Mouse (Mus musculus): Measurements from ENCODE around the gene Tet3. TPM values are rescaled to one million over a fixed set of nuclear protein-coding genes. Genes with fewer than 3 reads are reported as not detected.

Gene Tet3
- polyA plus RNA-seq, 1 experiment from 2014 or later = 57.9 TPM

GRCm38 (mm10) chr6:83411635-83412361 lies 47.1 kb downstream of the Tet3 start:
- no peak for ATAC-seq (ENCODE audit: low FRiP score)
- H3K4me1 ChIP-seq = peaks cover 78% of the 10 kb centered on the region

DNA sequence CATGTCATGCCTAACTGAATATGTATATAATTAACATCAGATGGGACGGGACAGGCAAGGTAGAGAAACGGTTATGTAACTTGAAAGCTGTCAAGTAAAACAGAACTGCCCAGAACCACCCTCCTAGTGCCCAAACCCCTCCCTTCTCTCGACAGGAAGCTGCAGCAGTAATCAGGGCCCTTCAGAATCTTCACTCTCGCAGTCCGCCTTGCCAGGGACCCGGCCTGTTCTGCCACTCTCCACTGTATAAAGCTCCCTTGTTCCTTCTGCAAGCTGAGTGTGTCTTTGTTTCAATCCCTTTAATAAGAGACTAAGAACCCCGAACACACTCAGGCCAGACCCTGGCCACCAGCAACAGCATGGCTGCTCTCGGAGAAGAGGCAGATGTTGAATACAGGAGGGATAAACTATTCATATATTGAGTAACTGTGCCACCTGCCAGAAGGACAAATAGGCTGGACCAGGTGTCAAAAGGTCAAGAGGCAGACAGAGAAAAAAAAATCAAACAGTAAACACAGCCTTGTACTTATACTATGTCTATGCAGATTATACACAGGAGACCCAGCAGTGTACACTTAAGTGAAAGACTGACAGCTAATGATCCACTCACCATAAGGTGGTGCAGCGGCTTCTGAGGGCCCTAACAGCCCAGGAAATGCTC lies 48.7 kb downstream of the Tet3 start:
- H3K27ac ChIP-seq (replicated peaks) = peak overlapping the region; percentile 60

More at GRCm38 (mm10) chr6:83411635-83412361, 47.1 kb downstream of the Tet3 start:
- H3K4me2 ChIP-seq = no peak overlapping the region
- H3K9ac ChIP-seq (replicated peaks) = no peak overlapping the region
- no peak overlapping the region for H3K4me3 ChIP-seq (replicated peaks)
- H3K9me3 ChIP-seq (replicated peaks) = no peaks in the 10 kb centered on the region
- H3K27me3 ChIP-seq (replicated peaks) = no peaks in the 10 kb centered on the region
- 85% methylated on average over 9 of the region's 9 CpGs for WGBS
- H3K27ac ChIP-seq (replicated peaks) = peak overlapping the region; percentile 57
- no peaks in the 10 kb centered on the region for H3K36me3 ChIP-seq

GRCm38 (mm10) chr6:83408510-83408909 lies 50.4 kb downstream of the Tet3 start:
- no peak overlapping the region for H3K9ac ChIP-seq (replicated peaks)
- H3K4me1 ChIP-seq = peaks cover 47% of the 10 kb centered on the region
- WGBS = 85% methylated on average over 9 of the region's 9 CpGs

More for the DNA sequence above, 48.7 kb downstream of the Tet3 start:
- Histone ChIP-seq H3K36me3 (no peaks in the 10 kb centered on the region), H3K27me3 (replicated peaks) (no peaks in the 10 kb centered on the region), H3K4me3 (replicated peaks) (no peak overlapping the region), H3K9me3 (replicated peaks) (no peaks in the 10 kb centered on the region), H3K4me1 (peaks cover 64% of the 10 kb centered on the region), H3K4me2 (no peak overlapping the region), H3K9ac (replicated peaks) (no peak overlapping the region)
- 35% methylated on average over 9 of the region's 9 CpGs for WGBS
- no peak for ATAC-seq (ENCODE audit: low FRiP score)

GRCm38 (mm10) chr6:83405511-83406064 lies 53.3 kb downstream of the Tet3 start:
- Histone ChIP-seq H3K27me3 (replicated peaks) (no peaks in the 10 kb centered on the region), H3K27ac (replicated peaks) (no peak overlapping the region), H3K9me3 (replicated peaks) (no peaks in the 10 kb centered on the region), H3K4me1 (peaks cover 19% of the 10 kb centered on the region), H3K4me3 (replicated peaks) (no peak overlapping the region), H3K9ac (replicated peaks) (no peak overlapping the region), H3K4me2 (no peak overlapping the region), H3K36me3 (peaks cover 40% of the 10 kb centered on the region)
- 87% methylated on average over 7 of the region's 7 CpGs for WGBS
- no peak for ATAC-seq (ENCODE audit: low FRiP score)

More at GRCm38 (mm10) chr6:83408510-83408909, 50.4 kb downstream of the Tet3 start:
- no peak overlapping the region for H3K27ac ChIP-seq (replicated peaks)
- H3K36me3 ChIP-seq = peaks cover 14% of the 10 kb centered on the region
- H3K4me3 ChIP-seq (replicated peaks) = no peak overlapping the region
- no peaks in the 10 kb centered on the region for H3K9me3 ChIP-seq (replicated peaks)
- H3K4me2 ChIP-seq = no peak overlapping the region
- ATAC-seq (ENCODE audit: low FRiP score) = no peak
- no peaks in the 10 kb centered on the region for H3K27me3 ChIP-seq (replicated peaks)

- H3K4me2 ChIP-seq = no peak overlapping the region
- H3K9ac ChIP-seq (replicated peaks) = no peak overlapping the region
- H3K4me1 ChIP-seq = peaks cover 16% of the 10 kb centered on the region
- H3K9me3 ChIP-seq (replicated peaks) = no peaks in the 10 kb centered on the region
- peaks cover 40% of the 10 kb centered on the region for H3K36me3 ChIP-seq
- no peak for ATAC-seq (ENCODE audit: low FRiP score)
- 96% methylated on average over 13 of the region's 13 CpGs for WGBS
- H3K4me3 ChIP-seq (replicated peaks) = no peak overlapping the region
- no peaks in the 10 kb centered on the region for H3K27me3 ChIP-seq (replicated peaks)
- H3K27ac ChIP-seq (replicated peaks) = no peak overlapping the region
These were observed 54.3 kb downstream of the Tet3 start for GRCm38 (mm10) chr6:83404571-83404970.

DNA sequence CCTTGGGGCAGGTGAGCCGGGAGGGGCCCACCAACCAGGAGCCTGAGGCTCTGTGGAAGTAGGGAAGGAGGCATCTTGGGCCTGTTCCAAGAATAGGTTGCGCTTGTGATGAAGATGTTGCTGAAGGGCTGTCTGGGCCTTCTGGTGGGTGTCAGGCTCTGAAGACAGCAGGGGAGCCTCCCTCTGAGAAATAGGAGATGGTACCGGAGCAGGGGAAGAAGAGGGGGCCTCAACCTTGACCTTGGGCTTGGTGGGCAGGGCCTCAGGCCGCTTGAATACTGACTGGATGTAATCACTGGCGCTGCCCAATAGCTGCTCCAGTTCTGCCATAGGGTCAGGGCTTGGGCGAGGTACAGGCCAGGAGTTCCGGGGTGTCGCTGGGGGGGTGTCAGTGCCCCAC lies 55.4 kb downstream of the Tet3 start:
- ATAC-seq (ENCODE audit: low FRiP score) = no peak
- peaks cover 40% of the 10 kb centered on the region for H3K36me3 ChIP-seq
- peaks cover 15% of the 10 kb centered on the region; the same call in 1 of the 2 replicates for H3K4me1 ChIP-seq
- no peak overlapping the region for H3K9ac ChIP-seq (replicated peaks)
- no peak overlapping the region for H3K27ac ChIP-seq (replicated peaks)
- no peak overlapping the region for H3K4me2 ChIP-seq
- no peaks in the 10 kb centered on the region for H3K9me3 ChIP-seq (replicated peaks)
- no peaks in the 10 kb centered on the region for H3K27me3 ChIP-seq (replicated peaks)
- H3K4me3 ChIP-seq (replicated peaks) = no peak overlapping the region
- 98% methylated on average over 8 of the region's 8 CpGs for WGBS

DNA sequence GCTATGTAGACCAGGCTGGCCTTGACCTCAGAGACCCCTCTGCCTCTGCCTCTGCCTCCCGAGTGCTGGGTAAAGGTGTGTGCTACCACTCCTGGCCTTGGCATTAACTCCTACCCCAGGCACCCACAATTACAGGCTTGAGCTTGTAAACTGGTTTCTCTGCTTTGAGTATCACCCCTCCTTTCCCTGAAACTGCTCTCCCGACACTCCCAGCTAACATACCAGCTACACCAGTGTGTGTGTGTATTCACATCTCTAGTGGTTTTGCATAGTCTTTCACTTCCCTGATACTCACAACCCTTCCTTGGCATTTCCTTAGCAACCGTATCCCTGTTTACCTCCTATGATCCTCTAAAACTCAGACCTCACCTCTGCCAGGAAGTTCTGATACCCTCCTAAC lies 59.1 kb downstream of the Tet3 start:
- Histone ChIP-seq H3K27ac (replicated peaks) (no peak overlapping the region), H3K4me1 (peaks cover 18% of the 10 kb centered on the region; the same call in 1 of the 2 replicates), H3K36me3 (peaks cover 65% of the 10 kb centered on the region), H3K9ac (replicated peaks) (no peak overlapping the region), H3K27me3 (replicated peaks) (no peaks in the 10 kb centered on the region), H3K4me2 (no peak overlapping the region), H3K4me3 (replicated peaks) (no peak overlapping the region), H3K9me3 (replicated peaks) (no peaks in the 10 kb centered on the region)
- WGBS = 86% methylated on average over 3 of the region's 3 CpGs
- ATAC-seq (ENCODE audit: low FRiP score) = no peak

GRCm38 (mm10) chr6:83397728-83398127 lies 61.2 kb downstream of the Tet3 start:
- ATAC-seq (ENCODE audit: low FRiP score) = no peak
- Histone ChIP-seq H3K9ac (replicated peaks) (no peak overlapping the region), H3K27ac (replicated peaks) (no peak overlapping the region), H3K36me3 (peaks cover 59% of the 10 kb centered on the region), H3K27me3 (replicated peaks) (no peaks in the 10 kb centered on the region), H3K4me3 (replicated peaks) (no peak overlapping the region), H3K4me1 (peaks cover 19% of the 10 kb centered on the region), H3K9me3 (replicated peaks) (no peaks in the 10 kb centered on the region), H3K4me2 (no peak overlapping the region)
- WGBS = 92% methylated on average over 8 of the region's 8 CpGs

GRCm38 (mm10) chr6:83396711-83397110 lies 62.2 kb downstream of the Tet3 start:
- peaks cover 48% of the 10 kb centered on the region for H3K36me3 ChIP-seq
- 85% methylated on average over 2 of the region's 2 CpGs for WGBS
- no peaks in the 10 kb centered on the region for H3K27me3 ChIP-seq (replicated peaks)

GRCm38 (mm10) chr6:83395544-83396229 lies 63.2 kb downstream of the Tet3 start:
- Histone ChIP-seq H3K4me2 (no peak overlapping the region), H3K4me3 (replicated peaks) (no peak overlapping the region), H3K36me3 (peaks cover 40% of the 10 kb centered on the region), H3K4me1 (peaks cover 24% of the 10 kb centered on the region), H3K9me3 (replicated peaks) (no peaks in the 10 kb centered on the region), H3K9ac (replicated peaks) (no peak overlapping the region), H3K27ac (replicated peaks) (no peak overlapping the region), H3K27me3 (replicated peaks) (no peaks in the 10 kb centered on the region)
- no peak for ATAC-seq (ENCODE audit: low FRiP score)
- WGBS = 96% methylated on average over 15 of the region's 15 CpGs

More at GRCm38 (mm10) chr6:83396711-83397110, 62.2 kb downstream of the Tet3 start:
- peaks cover 25% of the 10 kb centered on the region for H3K4me1 ChIP-seq
- no peak overlapping the region for H3K27ac ChIP-seq (replicated peaks)
- no peak overlapping the region for H3K9ac ChIP-seq (replicated peaks)
- no peaks in the 10 kb centered on the region for H3K9me3 ChIP-seq (replicated peaks)
- H3K4me3 ChIP-seq (replicated peaks) = no peak overlapping the region
- no peak for ATAC-seq (ENCODE audit: low FRiP score)
- H3K4me2 ChIP-seq = no peak overlapping the region

DNA sequence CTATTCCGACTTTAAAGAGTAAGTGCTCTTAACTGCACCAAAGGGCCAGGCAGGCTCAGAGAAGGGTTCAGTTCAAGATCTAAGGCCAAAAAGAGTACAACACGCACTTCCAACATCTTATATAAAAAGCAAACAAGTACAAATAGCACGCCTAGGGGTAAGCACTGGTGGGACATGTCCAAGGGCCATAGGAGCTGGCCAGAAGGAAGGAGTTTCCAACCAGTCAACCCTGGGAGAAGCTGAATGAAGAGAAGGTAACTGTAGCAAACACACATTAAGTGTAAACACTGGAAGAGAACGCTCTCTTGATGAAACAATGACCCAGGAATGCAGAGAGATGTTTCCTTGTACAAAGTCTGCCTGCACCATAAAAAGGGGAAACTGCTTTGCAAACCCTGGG lies 64.8 kb downstream of the Tet3 start:
- H3K4me1 ChIP-seq = peaks cover 15% of the 10 kb centered on the region
- H3K27ac ChIP-seq (replicated peaks) = no peak overlapping the region
- H3K4me3 ChIP-seq (replicated peaks) = no peak overlapping the region
- H3K36me3 ChIP-seq = peaks cover 40% of the 10 kb centered on the region
- WGBS = 97% methylated on average over 4 of the region's 4 CpGs
- no peak for ATAC-seq (ENCODE audit: low FRiP score)
- no peaks in the 10 kb centered on the region for H3K9me3 ChIP-seq (replicated peaks)
- no peaks in the 10 kb centered on the region for H3K27me3 ChIP-seq (replicated peaks)
- H3K4me2 ChIP-seq = no peak overlapping the region
- H3K9ac ChIP-seq (replicated peaks) = no peak overlapping the region
